Mouse (Mus musculus) heart, embryonic 16.5 days (tissue): ENCODE data around the gene Clasp1. TPM values are rescaled to one million over a fixed set of nuclear protein-coding genes. Genes with fewer than 3 reads are reported as not detected.
A peak's percentile ranks its signal among the peaks of the same experiment; 100 is the strongest.
"Not testable (repeated sequence)": the region's sequence is repeated elsewhere in the genome, so short reads cannot be mapped to it uniquely, and the experiment has no call there.

ENCODE experiments used
- ATAC-seq: fragments of 200-750 bp; cut with Nextera tagmentation; replicated peaks from 2 replicates; pipeline ENCODE4 v1.8.0; 2017; ENCODE audit warnings: moderate number of reproducible peaks; ENCODE audit not compliant: insufficient read depth, low FRiP score; ENCODE audit errors: extremely low read depth
- H3K27ac ChIP-seq: fragments of 300-500 bp; sonication (generic); 2 replicates; pipeline ENCODE4 v1.5.1; 2014; ENCODE audit warnings: mild to moderate bottlenecking, low read length, control low read depth, moderate library complexity
- H3K27me3 ChIP-seq: fragments of 300-500 bp; sonication (generic); 2 replicates; pipeline ENCODE4 v1.6.1; 2014; ENCODE audit warnings: low read length, mixed read lengths; ENCODE audit not compliant: control insufficient read depth, insufficient read depth
- H3K36me3 ChIP-seq: fragments of 300-500 bp; sonication (generic); 2 replicates; pipeline ENCODE4 v1.6.1; 2014; ENCODE audit not compliant: control insufficient read depth, insufficient read depth
- H3K4me1 ChIP-seq: fragments of 300-500 bp; sonication (generic); 2 replicates; pipeline ENCODE4 v1.6.1; 2014; ENCODE audit warnings: low read length, mixed read lengths; ENCODE audit not compliant: control insufficient read depth, insufficient read depth
- H3K4me2 ChIP-seq: fragments of 300-500 bp; sonication (generic); 2 replicates; pipeline ENCODE4 v1.6.1; 2014; ENCODE audit warnings: low read depth, mild to moderate bottlenecking, control low read depth, low read length
- H3K4me3 ChIP-seq: fragments of 300-500 bp; sonication (generic); 2 replicates; pipeline ENCODE4 v1.5.1; 2014; ENCODE audit warnings: mild to moderate bottlenecking, control low read depth, low read length
- H3K9ac ChIP-seq: fragments of 300-500 bp; sonication (generic); 2 replicates; pipeline ENCODE4 v1.6.1; 2014; ENCODE audit warnings: low read length, control low read depth
- H3K9me3 ChIP-seq: fragments of 300-500 bp; sonication (generic); replicated peaks from 2 replicates; pipeline ENCODE4 v1.6.1; 2016; ENCODE audit warnings: low read length; ENCODE audit not compliant: control insufficient read depth
- WGBS: fragments of 180-500 bp; shearing (Covaris S2); extraction: QIAGEN DNeasy Blood & Tissue Kit; methylation state at CpG from one replicate; pipeline ENCODE4 v1.1.7; 2014; 5-methylcytosine and 5-hydroxymethylcytosine counted together
- polyA plus RNA-seq: library from polyadenylated mRNA; unstranded; fragments of >200 nt; fragmentation: Nextera tagmentation; extraction: Ambion mirVana; gene quantifications from 2 replicates; pipeline ENCODE4 v1.2.1, GENCODE M21; 2015

The Clasp1 gene
- polyA plus RNA-seq, 1 experiment from 2014 or later: 86.8 TPM

DNA sequence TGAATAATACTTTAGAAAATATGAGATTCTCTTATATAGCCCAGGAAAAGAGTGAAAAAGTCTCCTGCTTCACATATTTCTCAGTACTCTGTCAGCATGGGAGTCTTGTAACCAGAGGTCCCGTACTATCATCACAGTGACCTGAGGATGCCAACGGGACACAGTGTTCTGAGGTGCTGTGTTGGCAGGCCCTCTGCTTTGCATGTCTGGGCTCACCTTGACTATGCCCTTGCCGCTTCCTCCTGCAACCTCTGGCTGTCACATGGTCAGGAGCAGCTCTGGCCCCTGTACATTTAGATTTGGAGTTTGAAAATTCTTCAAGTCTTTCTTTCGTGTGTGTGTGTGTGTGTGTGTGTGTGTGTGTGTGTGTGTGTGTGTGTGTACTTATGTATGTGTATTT lies 204.1 kb downstream of the Clasp1 start:
- 48% methylated on average over 4 of the region's 4 CpGs for WGBS

DNA sequence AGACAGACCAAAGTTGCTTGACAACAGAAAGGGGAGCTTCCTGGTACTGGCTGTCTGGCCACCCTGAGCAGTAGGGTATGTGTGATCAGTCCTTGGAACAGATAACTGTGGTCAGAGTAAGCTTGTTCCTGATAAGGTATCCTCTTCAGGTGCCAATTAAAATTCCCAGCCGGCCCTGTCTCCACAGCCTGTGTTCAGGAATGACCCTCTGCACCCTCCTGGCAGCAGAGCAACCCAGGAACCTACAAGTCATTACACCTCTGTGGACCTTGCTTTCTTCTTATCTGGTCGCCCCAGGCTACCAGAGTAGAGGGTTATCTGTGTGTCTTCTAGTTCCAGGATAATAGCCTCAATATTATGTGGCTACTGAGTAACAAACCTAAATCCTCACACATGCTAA lies 206.5 kb downstream of the Clasp1 start:
- no peaks in the 10 kb centered on the region for H3K27me3 ChIP-seq
- H3K36me3 ChIP-seq: peaks cover 63% of the 10 kb centered on the region
- H3K4me2 ChIP-seq: no peak overlapping the region
- no peak overlapping the region for H3K4me3 ChIP-seq
- no peaks in the 10 kb centered on the region for H3K9me3 ChIP-seq
- H3K4me1 ChIP-seq: peaks cover 12% of the 10 kb centered on the region
- no peak overlapping the region for H3K9ac ChIP-seq
- 27% methylated on average over 2 of the region's 2 CpGs for WGBS
- no peak for ATAC-seq
- H3K27ac ChIP-seq: no peak overlapping the region

More for the DNA sequence above, 204.1 kb downstream of the Clasp1 start:
- Histone ChIP-seq H3K9me3 (no peaks in the 10 kb centered on the region), H3K9ac (no peak overlapping the region), H3K27me3 (no peaks in the 10 kb centered on the region), H3K27ac (peak overlapping the region; percentile 52; the same call in 1 of the 2 replicates), H3K4me1 (peaks cover 17% of the 10 kb centered on the region), H3K36me3 (peaks cover 52% of the 10 kb centered on the region), H3K4me2 (no peak overlapping the region), H3K4me3 (no peak overlapping the region)
- ATAC-seq: peak; percentile 76

DNA sequence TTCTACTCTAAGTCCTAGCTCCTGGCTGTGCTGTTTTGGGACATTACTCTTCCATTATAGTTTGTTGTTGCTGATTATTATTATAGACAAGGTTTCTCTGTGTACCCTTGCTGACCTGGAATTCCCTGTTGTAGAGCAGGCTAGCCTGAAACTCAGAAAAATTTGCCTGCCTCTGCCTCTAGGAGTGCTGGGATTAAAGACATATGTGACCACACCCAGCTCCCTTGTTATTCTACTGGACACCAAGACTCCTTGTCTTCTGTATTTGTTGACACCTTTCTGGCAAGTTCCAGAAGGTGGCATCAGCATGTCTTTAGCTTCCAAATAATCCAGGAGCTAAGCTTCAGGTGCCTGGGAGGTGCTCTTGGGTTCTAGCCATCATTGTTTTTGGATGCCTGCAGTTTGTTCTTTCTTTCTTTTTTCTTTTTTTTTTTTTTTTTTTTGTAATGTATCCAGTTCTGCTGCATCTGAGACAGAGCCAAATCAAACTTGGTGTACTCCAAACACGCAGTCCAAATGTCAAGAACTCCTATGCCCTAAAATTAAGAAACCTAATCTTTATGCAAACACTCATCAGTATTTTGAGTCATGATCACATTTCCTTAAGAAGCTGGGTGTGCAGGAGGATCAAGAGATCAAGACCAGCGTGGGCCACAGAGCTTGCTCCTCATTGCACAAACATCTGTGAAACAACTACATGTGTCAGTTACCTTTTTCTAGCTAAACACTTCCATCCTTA lies 208.8 kb downstream of the Clasp1 start:
- Histone ChIP-seq H3K4me1 (peaks cover 8% of the 10 kb centered on the region), H3K9ac (no peak overlapping the region), H3K9me3 (no peaks in the 10 kb centered on the region), H3K27ac (no peak overlapping the region), H3K27me3 (no peaks in the 10 kb centered on the region), H3K4me2 (no peak overlapping the region), H3K4me3 (no peak overlapping the region), H3K36me3 (peaks cover 73% of the 10 kb centered on the region)
- ATAC-seq: no peak
- WGBS: 79% methylated on average over 2 of the region's 2 CpGs

DNA sequence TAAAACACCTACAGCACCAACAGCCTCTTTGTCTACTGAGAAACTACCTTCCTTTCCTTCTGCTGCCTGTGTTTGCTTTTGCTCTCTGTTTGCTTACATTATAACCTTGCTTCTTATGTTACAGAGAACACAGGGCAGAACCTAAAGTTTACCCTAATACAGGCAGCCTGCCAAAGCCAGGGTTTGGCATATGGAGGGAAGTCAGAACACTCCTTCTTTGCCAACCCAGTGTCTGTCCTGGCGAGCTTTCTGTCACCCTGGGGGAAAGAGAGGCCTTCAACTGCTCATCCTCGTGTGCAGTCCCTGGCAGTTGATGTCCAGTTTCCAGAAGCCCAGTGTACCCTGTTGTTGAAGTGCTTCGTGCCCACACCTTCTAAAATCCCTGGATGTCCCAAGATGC lies 209.5 kb downstream of the Clasp1 start:
- no peak overlapping the region for H3K4me3 ChIP-seq
- WGBS: 83% methylated on average over 3 of the region's 3 CpGs
- H3K36me3 ChIP-seq: peaks cover 78% of the 10 kb centered on the region
- H3K27me3 ChIP-seq: no peaks in the 10 kb centered on the region
- H3K9me3 ChIP-seq: no peaks in the 10 kb centered on the region
- H3K4me1 ChIP-seq: peaks cover 8% of the 10 kb centered on the region
- no peak for ATAC-seq
- H3K27ac ChIP-seq: no peak overlapping the region
- H3K4me2 ChIP-seq: no peak overlapping the region
- H3K9ac ChIP-seq: no peak overlapping the region

DNA sequence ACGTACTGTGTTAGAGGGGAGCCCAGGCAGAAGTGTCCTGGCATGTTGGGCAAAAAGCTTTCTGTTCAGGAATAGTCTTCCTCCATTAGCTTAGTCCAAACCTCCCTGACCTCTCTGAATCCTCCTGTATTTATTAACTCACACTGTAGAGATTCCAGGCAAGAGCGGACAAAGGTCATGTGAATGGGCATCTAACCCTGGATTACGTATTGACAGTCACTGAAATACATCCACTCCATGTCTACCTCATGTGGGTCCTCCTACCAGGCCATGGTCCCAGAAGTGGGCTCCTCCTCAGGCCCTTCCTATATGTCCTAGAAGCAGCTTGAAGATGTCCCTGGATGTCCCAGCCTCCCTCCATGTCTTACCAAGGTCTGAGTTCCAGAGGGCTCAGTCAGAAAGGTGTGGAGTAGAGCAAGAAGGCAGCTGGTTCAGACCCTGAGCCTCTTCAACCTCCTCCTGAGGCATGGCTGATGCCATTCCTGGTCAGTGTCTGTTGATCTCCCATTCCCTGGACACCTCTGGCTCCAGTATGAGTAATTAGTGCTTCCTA lies 224.8 kb downstream of the Clasp1 start:
- no peak overlapping the region for H3K9ac ChIP-seq
- no peaks in the 10 kb centered on the region for H3K4me1 ChIP-seq
- H3K27me3 ChIP-seq: no peaks in the 10 kb centered on the region
- no peaks in the 10 kb centered on the region for H3K9me3 ChIP-seq
- H3K36me3 ChIP-seq: peaks cover 20% of the 10 kb centered on the region
- H3K4me2 ChIP-seq: no peak overlapping the region
- WGBS: 94% methylated on average over 3 of the region's 3 CpGs
- no peak for ATAC-seq
- no peak overlapping the region for H3K27ac ChIP-seq
- no peak overlapping the region for H3K4me3 ChIP-seq

DNA sequence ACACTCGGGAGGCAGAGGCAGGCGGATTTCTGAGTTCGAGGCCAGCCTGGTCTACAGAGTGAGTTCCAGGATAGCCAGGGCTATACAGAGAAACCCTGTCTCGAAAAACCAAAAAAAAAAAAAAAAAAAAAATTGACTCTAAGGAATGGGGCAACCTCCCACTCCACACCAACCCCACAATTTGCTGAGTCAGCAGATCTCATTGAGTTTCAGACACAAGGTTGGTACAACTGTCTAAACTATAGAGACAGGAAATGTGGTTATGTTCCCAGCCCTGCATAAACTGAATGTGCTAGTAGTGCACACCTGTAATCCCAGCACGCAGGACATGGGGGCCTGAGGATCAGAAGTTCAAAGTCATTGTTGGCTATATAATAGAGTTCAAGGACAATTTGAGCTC lies 232.2 kb downstream of the Clasp1 start:
- not testable (repeated sequence) for H3K27ac ChIP-seq, H3K4me3 ChIP-seq, H3K27me3 ChIP-seq, H3K4me2 ChIP-seq, H3K36me3 ChIP-seq, H3K4me1 ChIP-seq, ATAC-seq, H3K9ac ChIP-seq, H3K9me3 ChIP-seq
- 97% methylated on average over 4 of the region's 5 CpGs for WGBS

DNA sequence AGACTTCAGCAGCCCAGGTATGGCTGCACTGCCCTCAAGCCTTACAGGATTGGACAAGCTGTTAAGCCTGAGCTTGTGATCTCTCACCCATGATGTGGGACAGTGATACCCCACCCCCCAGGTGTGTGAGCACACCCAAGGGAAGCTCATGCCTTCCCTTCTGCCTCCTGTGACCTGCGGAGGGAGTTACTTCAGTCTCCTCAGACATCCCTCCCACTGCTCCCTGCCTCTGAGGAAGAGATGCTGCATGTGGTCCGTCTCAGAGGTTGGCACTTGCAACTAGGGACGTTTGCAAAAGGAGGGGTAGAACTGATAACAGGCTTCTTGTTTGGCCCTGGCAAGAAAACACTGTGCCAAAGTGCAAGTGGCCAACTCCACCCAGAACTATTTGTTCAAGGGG lies 234.0 kb downstream of the Clasp1 start:
- peaks cover 2% of the 10 kb centered on the region; the same call in 1 of the 2 replicates for H3K4me1 ChIP-seq
- H3K27me3 ChIP-seq: peaks cover 5% of the 10 kb centered on the region
- no peak overlapping the region for H3K4me3 ChIP-seq
- H3K27ac ChIP-seq: no peak overlapping the region
- 40% methylated on average over 3 of the region's 3 CpGs for WGBS
- H3K4me2 ChIP-seq: no peak overlapping the region
- ATAC-seq: no peak
- no peaks in the 10 kb centered on the region for H3K36me3 ChIP-seq
- no peaks in the 10 kb centered on the region for H3K9me3 ChIP-seq
- H3K9ac ChIP-seq: no peak overlapping the region

DNA sequence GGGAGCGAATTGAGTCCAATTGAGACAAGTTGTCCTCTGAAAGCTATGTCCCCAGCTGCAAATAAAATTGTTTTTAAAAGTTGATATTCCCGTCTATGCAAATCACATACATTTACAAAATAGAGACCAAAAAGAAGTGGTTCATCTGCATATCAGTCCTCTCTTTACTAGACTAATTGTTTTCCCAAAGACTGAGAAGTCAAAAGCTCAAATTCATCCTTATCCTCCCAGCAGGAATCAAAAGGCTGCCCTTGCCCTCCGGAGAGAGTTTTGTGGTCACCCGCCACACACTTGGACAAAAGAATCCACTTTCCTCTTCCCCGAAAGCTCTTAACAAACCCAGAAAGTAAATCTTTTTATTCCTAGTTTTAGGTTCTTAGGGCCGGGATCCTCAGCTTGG lies 236.6 kb downstream of the Clasp1 start:
- Histone ChIP-seq H3K4me3 (no peak overlapping the region), H3K9ac (no peak overlapping the region), H3K27ac (no peak overlapping the region), H3K9me3 (no peaks in the 10 kb centered on the region), H3K4me1 (peaks cover 2% of the 10 kb centered on the region; the same call in 1 of the 2 replicates), H3K27me3 (peaks cover 5% of the 10 kb centered on the region), H3K36me3 (no peaks in the 10 kb centered on the region), H3K4me2 (no peak overlapping the region)
- ATAC-seq: no peak
- WGBS: 62% methylated on average over 6 of the region's 6 CpGs

DNA sequence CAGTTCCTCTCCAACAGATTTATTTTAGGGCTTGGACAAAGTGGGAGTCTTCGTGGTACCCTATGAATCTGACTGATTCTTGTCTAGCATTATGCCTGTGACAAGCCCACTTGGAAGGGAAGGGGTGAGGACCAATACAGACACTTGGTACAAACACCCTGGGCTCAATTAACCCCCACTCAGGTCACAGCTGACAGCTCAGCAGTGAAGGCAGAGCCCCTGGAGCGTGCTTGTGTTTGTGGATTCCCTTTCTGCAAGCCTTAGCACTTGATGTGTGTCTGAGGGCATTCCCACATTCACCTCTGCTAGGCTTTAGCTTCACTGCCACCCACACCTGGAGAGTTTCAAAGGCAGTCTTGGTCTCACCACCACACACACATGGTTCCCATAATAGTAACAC lies 237.1 kb downstream of the Clasp1 start:
- no peak overlapping the region for H3K4me2 ChIP-seq
- ATAC-seq: no peak
- H3K36me3 ChIP-seq: no peaks in the 10 kb centered on the region
- H3K9ac ChIP-seq: no peak overlapping the region
- H3K9me3 ChIP-seq: no peaks in the 10 kb centered on the region
- WGBS: 57% methylated on average over 2 of the region's 2 CpGs
- peaks cover 5% of the 10 kb centered on the region for H3K27me3 ChIP-seq
- peaks cover 2% of the 10 kb centered on the region; the same call in 1 of the 2 replicates for H3K4me1 ChIP-seq
- no peak overlapping the region for H3K4me3 ChIP-seq
- H3K27ac ChIP-seq: no peak overlapping the region
